Mouse (Mus musculus): ENCODE data around the gene Nfkb2. TPM values are rescaled to one million over a fixed set of nuclear protein-coding genes. Genes with fewer than 3 reads are reported as not detected.

Nfkb2 gene
- polyA plus RNA-seq, 2 experiments: 2.6 to 4.5 TPM

DNA sequence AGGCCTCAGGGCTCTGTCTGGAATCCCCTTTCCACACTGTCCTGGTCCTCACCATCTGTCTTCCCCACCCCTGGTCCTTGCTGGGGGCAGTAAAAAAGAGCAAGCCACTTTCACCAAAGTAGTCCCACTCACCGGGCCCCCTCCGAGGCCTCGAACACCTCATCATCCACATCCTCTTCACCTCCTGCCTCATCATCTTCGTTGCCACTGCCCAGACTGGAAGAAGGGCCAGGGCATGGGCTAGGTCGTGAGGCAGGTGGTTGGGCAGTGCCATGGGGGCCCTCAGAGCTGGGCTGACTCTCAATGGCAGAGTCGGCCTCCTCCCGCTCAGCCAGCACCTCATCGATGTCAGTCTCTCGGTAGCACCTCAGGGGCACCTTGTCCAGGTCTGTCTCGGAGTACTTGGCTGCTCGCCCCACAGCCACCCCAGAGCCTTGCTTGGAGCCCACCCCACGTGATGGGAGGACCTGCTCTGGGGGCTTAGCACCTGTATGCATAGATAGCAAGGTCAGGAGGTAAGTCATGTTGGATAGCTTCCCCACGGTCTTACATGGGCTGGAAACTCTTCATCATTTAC is 19.0 kb downstream of the Nfkb2 start:
- Histone ChIP-seq H3K4me3 (ENCODE audit: insufficient read depth in 1 of 2, low read depth in 2 of 2, low read length in 2 of 2) (no peak overlapping the region), H3K9ac (replicated peaks) (no peak overlapping the region), H3K27me3 (ENCODE audit: control insufficient read depth, insufficient read depth, low read length) (peaks cover 95% of the 10 kb centered on the region), H3K4me2 (ENCODE audit: low read depth) (no peak overlapping the region), H3K36me3 (replicated peaks; ENCODE audit: control insufficient read depth, insufficient read depth, low read depth) (no peaks in the 10 kb centered on the region), H3K27ac (no peak overlapping the region), H3K4me1 (replicated peaks; ENCODE audit: control insufficient read depth in 2 of 2, insufficient read depth in 2 of 2, low read length in 1 of 2) (peaks cover 9 to 11% of the 10 kb centered on the region in 2 experiments), H3K9me3 (ENCODE audit: control insufficient read depth, low read length) (no peaks in the 10 kb centered on the region)
- DNase-seq (ENCODE audit: low read depth in 3 of 3, low spot score in 3 of 3) (no peak), ATAC-seq (ENCODE audit: insufficient read depth) (no peak)
- WGBS (ENCODE audit: insufficient replicate concordance): 55% methylated on average over 13 of the region's 13 CpGs
- no peak for TF ChIP-seq CTCF (IDR thresholded peaks at IDR 0.05; ENCODE audit: low read depth)
- TF ChIP-seq EP300 (IDR thresholded peaks at IDR 0.05; ENCODE audit: low read depth): no peak

DNA sequence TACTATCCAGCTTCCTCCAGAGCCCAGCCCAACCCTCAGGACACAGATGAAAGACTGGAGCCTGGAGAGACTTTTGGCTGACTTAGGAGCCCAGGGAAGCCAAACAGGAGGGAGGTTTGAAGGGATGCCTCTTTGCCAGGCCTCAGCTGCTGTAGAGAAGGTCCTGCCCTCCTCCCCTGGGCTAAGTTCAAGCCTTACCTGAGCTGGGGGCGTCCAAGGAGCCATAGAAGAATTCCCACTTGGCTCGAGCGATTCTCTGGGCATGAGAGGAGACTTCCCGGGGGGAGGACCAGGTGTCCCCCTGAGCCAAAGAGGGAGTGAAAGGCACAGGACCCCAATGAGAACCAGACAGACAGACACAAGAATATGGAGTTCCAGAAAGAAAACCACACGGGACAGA is 19.6 kb downstream of the Nfkb2 start:
- H3K4me1 ChIP-seq (replicated peaks; ENCODE audit: control insufficient read depth in 2 of 2, insufficient read depth in 2 of 2, low read length in 1 of 2): peaks cover 9 to 11% of the 10 kb centered on the region in 2 experiments
- no peak overlapping the region for H3K4me3 ChIP-seq (ENCODE audit: insufficient read depth in 1 of 2, low read depth in 2 of 2, low read length in 2 of 2)
- no peak for DNase-seq (ENCODE audit: low read depth in 3 of 3, low spot score in 3 of 3)
- no peak overlapping the region for H3K9ac ChIP-seq (replicated peaks)
- no peak overlapping the region for H3K4me2 ChIP-seq (ENCODE audit: low read depth)
- no peak for ATAC-seq (ENCODE audit: insufficient read depth)
- no peaks in the 10 kb centered on the region for H3K9me3 ChIP-seq (ENCODE audit: control insufficient read depth, low read length)
- peaks cover 89% of the 10 kb centered on the region for H3K27me3 ChIP-seq (ENCODE audit: control insufficient read depth, insufficient read depth, low read length)
- no peak for TF ChIP-seq CTCF (IDR thresholded peaks at IDR 0.05; ENCODE audit: low read depth)
- TF ChIP-seq EP300 (IDR thresholded peaks at IDR 0.05; ENCODE audit: low read depth): no peak
- no peak overlapping the region for H3K27ac ChIP-seq
- no peaks in the 10 kb centered on the region for H3K36me3 ChIP-seq (replicated peaks; ENCODE audit: control insufficient read depth, insufficient read depth, low read depth)
- 52% methylated on average over 5 of the region's 5 CpGs for whole genome bisulfite sequencing (ENCODE audit: insufficient replicate concordance)

DNA sequence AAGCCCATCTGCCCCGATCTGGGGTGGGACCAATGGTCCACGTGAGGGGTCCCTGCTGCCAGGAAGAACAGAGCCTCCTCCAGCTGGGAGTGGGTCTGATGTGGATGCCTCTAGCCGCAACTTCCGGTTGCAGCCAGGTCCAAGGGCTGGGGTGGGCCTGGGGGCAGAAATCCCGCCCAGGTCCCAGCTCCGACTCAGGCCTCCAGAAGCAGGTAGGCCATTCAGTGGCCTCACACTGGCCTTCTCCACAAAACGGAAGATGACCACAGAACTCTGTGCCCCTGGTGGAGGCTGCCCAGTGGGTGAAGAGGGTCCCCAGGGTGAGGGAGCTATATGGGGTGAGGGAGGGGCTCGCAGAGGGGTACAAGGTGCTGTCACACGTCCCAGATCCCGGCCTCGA is 20.2 kb downstream of the Nfkb2 start:
- ATAC-seq (ENCODE audit: insufficient read depth): no peak
- H3K4me2 ChIP-seq (ENCODE audit: low read depth): no peak overlapping the region

DNA sequence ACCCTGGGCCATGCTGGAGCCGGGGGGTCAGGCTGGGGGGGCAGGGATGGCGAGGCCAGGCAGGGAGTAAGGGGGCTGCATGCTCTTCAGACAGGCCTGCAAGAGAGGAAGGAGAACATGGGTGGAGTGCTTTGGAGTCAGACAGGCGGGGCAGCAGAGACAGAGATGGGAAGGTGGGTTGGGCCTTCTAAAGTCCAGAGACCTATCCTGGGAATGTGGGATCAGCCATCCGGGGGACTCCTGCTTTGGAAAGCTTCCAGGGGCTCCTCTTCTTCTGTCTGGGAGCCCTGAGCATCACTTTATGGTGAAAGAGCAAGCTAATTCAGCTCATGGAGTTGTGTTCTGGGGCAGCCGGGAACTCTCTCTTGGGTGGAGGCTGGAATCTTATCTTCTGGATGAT is 20.8 kb downstream of the Nfkb2 start:
- Histone ChIP-seq H3K4me3 (ENCODE audit: insufficient read depth in 1 of 2, low read depth in 2 of 2, low read length in 2 of 2) (no peak overlapping the region), H3K4me2 (ENCODE audit: low read depth) (no peak overlapping the region), H3K27ac (no peak overlapping the region), H3K36me3 (replicated peaks; ENCODE audit: control insufficient read depth, insufficient read depth, low read depth) (no peaks in the 10 kb centered on the region), H3K27me3 (ENCODE audit: control insufficient read depth, insufficient read depth, low read length) (peaks cover 77% of the 10 kb centered on the region), H3K4me1 (replicated peaks; ENCODE audit: control insufficient read depth in 2 of 2, insufficient read depth in 2 of 2, low read length in 1 of 2) (peaks cover 13 to 20% of the 10 kb centered on the region in 2 experiments), H3K9me3 (ENCODE audit: control insufficient read depth, low read length) (no peaks in the 10 kb centered on the region), H3K9ac (replicated peaks) (no peak overlapping the region)
- no peak for DNase-seq (ENCODE audit: low read depth in 3 of 3, low spot score in 3 of 3)
- WGBS (ENCODE audit: insufficient replicate concordance): 48% methylated on average over 5 of the region's 5 CpGs
- no peak for TF ChIP-seq CTCF (IDR thresholded peaks at IDR 0.05; ENCODE audit: low read depth)
- TF ChIP-seq EP300 (IDR thresholded peaks at IDR 0.05; ENCODE audit: low read depth): no peak
- no peak for ATAC-seq (ENCODE audit: insufficient read depth)

More for the DNA sequence above, 20.2 kb downstream of the Nfkb2 start:
- Histone ChIP-seq H3K4me1 (replicated peaks; ENCODE audit: control insufficient read depth in 2 of 2, insufficient read depth in 2 of 2, low read length in 1 of 2) (peaks cover 10 to 14% of the 10 kb centered on the region in 2 experiments), H3K9ac (replicated peaks) (no peak overlapping the region), H3K36me3 (replicated peaks; ENCODE audit: control insufficient read depth, insufficient read depth, low read depth) (no peaks in the 10 kb centered on the region), H3K9me3 (ENCODE audit: control insufficient read depth, low read length) (no peaks in the 10 kb centered on the region), H3K27me3 (ENCODE audit: control insufficient read depth, insufficient read depth, low read length) (peaks cover 82% of the 10 kb centered on the region), H3K4me3 (ENCODE audit: insufficient read depth in 1 of 2, low read depth in 2 of 2, low read length in 2 of 2) (no peak overlapping the region), H3K27ac (no peak overlapping the region)
- 47% methylated on average over 11 of the region's 11 CpGs for WGBS (ENCODE audit: insufficient replicate concordance)
- TF ChIP-seq CTCF (IDR thresholded peaks at IDR 0.05; ENCODE audit: low read depth): no peak
- no peak for TF ChIP-seq EP300 (IDR thresholded peaks at IDR 0.05; ENCODE audit: low read depth)
- no peak for DNase-seq (ENCODE audit: low read depth in 3 of 3, low spot score in 3 of 3)

DNA sequence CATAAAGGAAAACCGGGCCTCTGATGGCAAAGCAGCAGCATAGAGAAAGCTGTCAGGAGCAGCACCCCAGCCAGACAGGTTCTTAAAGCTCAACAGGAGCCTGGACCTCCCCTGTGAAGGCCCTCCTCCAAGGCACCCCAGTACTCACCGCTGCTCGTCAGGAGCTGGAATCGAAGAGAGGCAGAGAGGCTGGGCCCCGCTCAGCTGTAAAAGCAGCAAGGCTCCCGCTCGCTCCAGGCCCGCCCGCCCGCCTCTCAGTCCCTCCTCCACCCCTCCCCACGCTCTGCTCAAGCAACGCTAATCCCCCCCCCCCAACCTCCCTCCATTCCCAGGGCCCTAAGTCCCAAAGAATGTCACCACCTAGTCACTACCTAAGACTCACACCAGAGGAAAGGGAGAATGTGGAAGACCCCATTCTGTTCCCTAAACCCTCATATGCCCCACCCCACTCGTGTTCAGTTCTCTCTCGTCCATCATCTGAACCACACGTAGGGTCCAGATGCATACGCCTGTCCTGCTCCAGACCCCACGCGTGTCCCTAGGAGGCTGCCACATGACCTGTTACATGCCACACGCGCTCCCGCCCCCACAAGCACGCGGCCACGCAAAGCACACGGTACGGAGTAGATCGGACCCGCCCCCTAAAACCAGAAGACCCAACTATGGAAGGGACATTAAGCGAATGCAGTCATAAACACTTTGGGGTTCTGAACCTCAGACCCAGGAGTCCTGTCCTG is 22.1 kb downstream of the Nfkb2 start:
- Histone ChIP-seq H3K27ac (no peak overlapping the region), H3K9me3 (ENCODE audit: control insufficient read depth, low read length) (no peaks in the 10 kb centered on the region), H3K27me3 (ENCODE audit: control insufficient read depth, insufficient read depth, low read length) (peaks cover 64% of the 10 kb centered on the region), H3K36me3 (replicated peaks; ENCODE audit: control insufficient read depth, insufficient read depth, low read depth) (peaks cover 5% of the 10 kb centered on the region; the same call in 1 of the 2 replicates), H3K9ac (replicated peaks) (no peak overlapping the region), H3K4me1 (replicated peaks; ENCODE audit: control insufficient read depth in 2 of 2, insufficient read depth in 2 of 2, low read length in 1 of 2) (peaks cover 13 to 21% of the 10 kb centered on the region in 2 experiments), H3K4me2 (ENCODE audit: low read depth) (no peak overlapping the region), H3K4me3 (ENCODE audit: insufficient read depth in 1 of 2, low read depth in 2 of 2, low read length in 2 of 2) (no peak overlapping the region)
- no peak for DNase-seq (ENCODE audit: low read depth in 3 of 3, low spot score in 3 of 3)
- no peak for ATAC-seq (ENCODE audit: insufficient read depth)
- no peak for TF ChIP-seq EP300 (IDR thresholded peaks at IDR 0.05; ENCODE audit: low read depth)
- TF ChIP-seq CTCF (IDR thresholded peaks at IDR 0.05; ENCODE audit: low read depth): no peak
- 9% methylated on average over 29 of the region's 29 CpGs for WGBS (ENCODE audit: insufficient replicate concordance)
